Comparison of ENCODE assay signal across 30 mouse cellular contexts in the genomic region with DNA sequence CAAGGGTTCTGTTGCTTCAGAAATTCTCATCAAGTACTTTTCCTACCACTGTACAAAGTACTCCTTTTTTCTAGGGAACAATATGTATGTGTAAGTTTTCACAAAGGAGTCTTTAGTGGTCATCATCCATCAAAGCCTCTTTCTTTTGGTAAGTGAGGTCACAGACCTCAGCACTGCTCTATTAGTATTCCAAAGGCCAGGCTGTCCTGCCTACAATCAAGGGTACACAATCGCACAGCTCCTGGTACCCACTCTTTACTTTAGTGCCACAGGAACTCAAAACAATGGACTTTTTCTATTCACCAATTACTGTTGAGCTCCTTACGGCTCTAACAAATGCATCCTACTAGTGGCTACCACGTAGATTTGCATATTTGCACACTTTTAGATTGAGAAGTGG. TPM values are rescaled to one million over a fixed set of nuclear protein-coding genes. Genes with fewer than 3 reads are reported as not detected.
DNase-seq lines count a peak whose midpoint lies in the region; ATAC-seq and TF ChIP-seq lines count a peak whose summit lies in the region.
"Had no signal": no experiment of that assay in that cellular context is flagged by ENCODE, and none has a peak within 500 bp of the region (broad histone marks: within the 10 kb centered on the region; RNA-seq: fewer than 3 reads in every experiment).

No protein-coding gene starts in this region.

- peak overlapping the region; percentile 45; the same call in 1 of the 2 replicates for H3K27ac ChIP-seq in left cerebral cortex, adult 2 months
- H3K27ac ChIP-seq in forebrain, embryonic 12.5 days = no peak overlapping the region
- H3K27ac ChIP-seq: forebrain, embryonic 10.5 days; heart, adult 2 months; heart, embryonic 10.5 days; heart, embryonic 13.5 days; hindbrain, embryonic 14.5 days; hindbrain, postnatal 0 days had no signal

- no peaks in the 10 kb centered on the region for H3K9me3 ChIP-seq in forebrain, embryonic 12.5 days
- H3K9me3 ChIP-seq: forebrain, embryonic 10.5 days; G1E; heart, embryonic 10.5 days; heart, embryonic 13.5 days had no signal

- H3K27me3 ChIP-seq in forebrain, embryonic 12.5 days = no peaks in the 10 kb centered on the region
- H3K27me3 ChIP-seq: CH12.LX; heart, embryonic 13.5 days; Patski had no signal

- no peak for TF ChIP-seq CTCF in left cerebral cortex, adult 2 months (IDR thresholded peaks at IDR 0.05)

- no peak overlapping the region for H3K9ac ChIP-seq in forebrain, embryonic 12.5 days
- H3K9ac ChIP-seq: forebrain, postnatal 0 days; heart, embryonic 13.5 days; hindbrain, embryonic 14.5 days had no signal

- ATAC-seq in frontal cortex, adult (ENCODE audit: low TSS enrichment) = peak; percentile 41; the same call in 1 of the 2 replicates
- no peak for ATAC-seq in forebrain, embryonic 12.5 days (ENCODE audit: low FRiP score)
- ATAC-seq: forebrain, embryonic 14.5 days; forebrain, postnatal 0 days; hindbrain, postnatal 0 days; inflammation-experienced regulatory T-cells, adult 6 months; intestine, embryonic 16.5 days; Patski had no signal

- no peak overlapping the region for H3K4me3 ChIP-seq in left cerebral cortex, adult 2 months
- H3K4me3 ChIP-seq in forebrain, embryonic 12.5 days (replicated peaks) = no peak overlapping the region
- H3K4me3 ChIP-seq: forebrain, embryonic 10.5 days; heart, adult 2 months; heart, embryonic 10.5 days; heart, embryonic 13.5 days had no signal

- 48% methylated on average over 3 of the region's 3 CpGs for WGBS in forebrain, embryonic 12.5 days

- intact Hi-C loops in left cerebral cortex, adult 2 months (cut with DNase I) = no loop called here
- intact Hi-C loops in left cerebral cortex, postnatal 10 days (cut with DNase I) = no loop called here

- H3K4me1 ChIP-seq in forebrain, embryonic 12.5 days = no peaks in the 10 kb centered on the region
- H3K4me1 ChIP-seq: forebrain, embryonic 10.5 days had no signal

- no peaks in the 10 kb centered on the region for H3K36me3 ChIP-seq in forebrain, embryonic 12.5 days (replicated peaks)
- H3K36me3 ChIP-seq: forebrain, embryonic 10.5 days; G1E; heart, embryonic 10.5 days; heart, embryonic 13.5 days had no signal

- no peak overlapping the region for H3K4me2 ChIP-seq in forebrain, embryonic 12.5 days
- H3K4me2 ChIP-seq: heart, embryonic 13.5 days; hindbrain, embryonic 14.5 days had no signal

- DNase-seq in frontal cortex, adult 2 months (ENCODE audit: extremely low spot score in 1 of 2, low spot score in 1 of 2) = no peak
- no peak for DNase-seq in left cerebral cortex, adult 2 months (ENCODE audit: extremely low spot score in 1 of 2, low spot score in 2 of 2)
- no peak for DNase-seq in left cerebral cortex, postnatal 10 days (ENCODE audit: extremely low spot score in 1 of 2, low spot score in 2 of 2)
- DNase-seq in telencephalon, adult 2 months (ENCODE audit: low read depth, low spot score) = peak; percentile 62
- DNase-seq: adrenal gland, adult 2 months; adrenal gland, postnatal 14 days; B cell, adult 2 months; cerebellum, adult 18-20 months; cerebellum, adult 9-11 months; cerebellum, postnatal 25 days; embryo, embryonic 11 days; forebrain, postnatal 0 days; gastrocnemius, postnatal 10 days; gastrocnemius, postnatal 36 days; heart, adult 2 months; heart, postnatal 14 days; heart, postnatal 4 days had no signal

RNA-seq across cellular contexts. Expression of gene Sept7, which starts 11.2 kb away (rescaled TPM):
- 244 and 267 TPM in 2 replicates for polyA plus RNA-seq in frontal cortex, adult 2 months (2012; rRNA removed)
- 100 to 1,000 TPM; 349 to 384 TPM for total RNA-seq in left cerebral cortex, adult 2 months (2021)
- total RNA-seq in left cerebral cortex, postnatal 10 days (2021) = 100 to 1,000 TPM; 320 to 329 TPM
- 275 and 291 TPM in 2 replicates for polyA plus RNA-seq in forebrain, embryonic 12.5 days (2016; fragmentation: Nextera tagmentation; extraction: Ambion mirVana)
